Mouse (Mus musculus): ENCODE measurements around the gene Ipcef1.

Gene Ipcef1

GRCm38 (mm10) chr10:6878276-6878881 is 173.9 kb downstream of the Ipcef1 start:
- no peak for DNase-seq

GRCm38 (mm10) chr10:6873917-6874316 is 178.4 kb downstream of the Ipcef1 start:
- DNase-seq = no peak

- no peak for DNase-seq
These were observed 180.7 kb downstream of the Ipcef1 start for GRCm38 (mm10) chr10:6871418-6872072.

GRCm38 (mm10) chr10:6855812-6856211 is 196.5 kb downstream of the Ipcef1 start:
- no peak for DNase-seq

GRCm38 (mm10) chr10:6848834-6849233 is 203.4 kb downstream of the Ipcef1 start:
- no peak for DNase-seq

GRCm38 (mm10) chr10:6848162-6848754 is 204.0 kb downstream of the Ipcef1 start:
- DNase-seq = no peak

- DNase-seq = no peak
These were observed 206.0 kb downstream of the Ipcef1 start for GRCm38 (mm10) chr10:6846283-6846682.

DNA sequence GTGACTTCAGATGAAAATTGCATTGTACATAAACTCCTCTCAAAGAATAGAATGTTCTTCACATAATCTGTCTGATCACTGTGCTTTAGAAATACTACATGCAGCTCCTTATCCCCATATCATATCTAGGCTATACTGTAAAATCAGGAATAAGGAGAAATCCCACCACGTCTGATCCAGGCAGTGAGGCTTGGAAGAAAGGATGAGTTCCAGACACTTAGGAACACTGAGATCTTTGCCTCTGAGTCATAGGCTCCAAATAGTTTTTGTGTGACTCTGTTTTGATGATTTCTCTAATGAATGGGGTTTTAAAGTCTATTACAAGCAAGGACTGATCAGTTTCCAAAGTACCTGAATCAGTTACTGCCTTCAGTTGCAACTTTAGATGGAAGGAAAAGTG is 210.1 kb downstream of the Ipcef1 start:
- no peak for DNase-seq
